Mouse (Mus musculus): ENCODE results near the gene Tspan8. TPM values are rescaled to one million over a fixed set of nuclear protein-coding genes. Genes with fewer than 3 reads are reported as not detected.

Tspan8 gene
- 15.7 and 16.6 TPM in 2 replicates for polyA plus RNA-seq (2012; rRNA removed)

GRCm38 (mm10) chr10:115816511-115816910 lies at the start of gene Tspan8:
Tspan8 (plus strand) TSS chr10:115816832.

Other genes with a start within 250 kb of the Tspan8 start
- gene A930009A15Rik, start 246.8 kb upstream of the Tspan8 start, polyA plus RNA-seq (2012; rRNA removed) = 0.17 and 0.22 TPM in 2 replicates
- 0.54 and 0.61 TPM in 2 replicates for gene Lgr5, start 229.1 kb upstream of the Tspan8 start, polyA plus RNA-seq (2012; rRNA removed)
- gene Ptprr, start 201.4 kb downstream of the Tspan8 start, polyA plus RNA-seq (2012; rRNA removed) = 0.17 and 0.18 TPM in 2 replicates

Data from liver, embryonic 18 days (tissue).